Mouse (Mus musculus): ENCODE measurements around the gene Fscn2.

- TF ChIP-seq CTCF (IDR thresholded peaks at IDR 0.05; ENCODE audit: low read depth): no peak
- no peak for TF ChIP-seq EP300 (optimal IDR thresholded peaks at IDR 0.05)
Observed at GRCm38 (mm10) chr11:120311561-120311960, 49.8 kb upstream of the Fscn2 start.

Data from stomach, postnatal 0 days (tissue).